Mouse (Mus musculus): ENCODE data around the gene Dpf3.

Dpf3 gene

DNA sequence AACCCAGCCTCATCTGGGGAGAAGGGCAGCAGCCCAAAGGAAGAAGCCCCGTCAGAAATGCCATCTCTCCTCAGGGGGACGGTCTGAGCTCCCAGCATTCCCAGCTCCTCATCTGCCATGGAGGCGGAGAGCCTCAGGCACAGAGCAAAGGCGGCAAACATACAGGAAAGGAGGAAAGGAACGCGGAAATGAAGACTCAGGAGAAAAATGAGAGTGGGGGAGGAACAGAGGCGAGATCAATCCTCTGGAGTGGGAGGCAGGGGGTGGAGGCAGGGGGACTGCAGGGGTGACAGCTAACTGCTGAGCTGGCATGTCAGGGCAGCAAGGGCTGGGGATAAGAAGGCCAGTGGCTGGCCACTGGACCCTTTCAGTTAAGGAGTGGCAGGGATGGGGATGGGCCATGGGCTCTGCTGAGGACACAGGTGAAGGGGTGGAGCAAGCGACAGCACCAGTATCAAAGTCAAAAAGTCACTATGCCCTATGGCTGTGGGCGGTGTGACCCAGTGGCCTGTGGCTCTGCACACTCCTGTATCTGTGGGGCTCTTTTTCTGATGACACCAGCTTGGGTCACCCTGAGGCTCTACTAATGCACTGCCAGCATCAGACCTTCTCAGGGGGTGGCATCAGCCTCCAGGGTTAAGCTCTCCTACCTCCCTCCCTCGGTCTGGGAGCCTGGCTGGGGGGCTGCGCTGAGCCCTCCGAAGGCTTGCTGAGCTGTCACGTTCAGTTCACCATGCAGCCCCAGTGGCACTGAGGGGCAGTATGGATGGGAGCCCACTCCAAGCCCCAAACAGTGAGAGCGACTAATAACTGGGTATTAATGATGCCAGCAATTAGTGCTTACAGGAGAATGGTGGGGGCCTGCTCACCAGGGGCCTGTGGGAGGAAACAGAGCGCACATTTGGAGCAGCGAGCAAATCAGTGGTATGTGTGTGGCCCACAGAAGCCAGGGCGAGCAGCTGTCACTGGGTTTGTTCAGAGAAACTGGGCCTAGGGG lies 200.7 kb downstream of the Dpf3 start:
- no peak for DNase-seq (ENCODE audit: low read depth, low spot score)

DNA sequence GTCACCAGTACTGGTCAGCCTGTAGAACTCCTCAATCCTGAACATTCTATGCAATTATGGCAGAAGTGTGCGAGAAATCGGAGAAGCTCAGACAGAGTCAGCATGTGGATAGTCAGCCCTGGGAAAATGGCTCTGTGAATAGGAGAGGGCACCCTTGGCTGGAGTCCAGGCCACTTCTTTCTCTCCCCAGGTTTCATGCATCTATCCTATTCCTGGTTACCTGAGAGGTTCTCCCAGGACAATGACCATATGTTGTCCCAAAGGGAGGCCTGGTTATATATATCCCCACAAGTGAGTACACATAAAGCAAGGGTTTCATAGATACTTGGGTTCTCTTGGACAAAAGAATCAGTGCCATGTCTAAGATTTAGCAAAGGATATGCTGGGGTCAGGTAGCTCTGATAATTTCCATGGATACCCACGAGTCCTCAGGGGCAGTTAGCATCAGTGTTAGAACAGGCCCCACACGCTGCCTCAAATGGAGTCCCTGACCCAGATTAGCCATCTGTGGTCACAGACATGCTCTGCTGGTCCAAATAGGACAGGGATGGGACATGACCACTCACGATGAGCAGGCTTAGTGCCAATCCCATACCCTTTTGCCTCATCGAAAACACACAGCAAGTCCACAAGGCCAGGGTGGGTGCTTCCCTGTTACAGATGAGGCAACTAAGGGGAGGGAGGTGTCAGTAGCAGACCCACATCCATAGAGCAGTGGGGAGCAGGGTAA lies 203.8 kb downstream of the Dpf3 start:
- DNase-seq (ENCODE audit: low read depth, low spot score) = no peak

DNA sequence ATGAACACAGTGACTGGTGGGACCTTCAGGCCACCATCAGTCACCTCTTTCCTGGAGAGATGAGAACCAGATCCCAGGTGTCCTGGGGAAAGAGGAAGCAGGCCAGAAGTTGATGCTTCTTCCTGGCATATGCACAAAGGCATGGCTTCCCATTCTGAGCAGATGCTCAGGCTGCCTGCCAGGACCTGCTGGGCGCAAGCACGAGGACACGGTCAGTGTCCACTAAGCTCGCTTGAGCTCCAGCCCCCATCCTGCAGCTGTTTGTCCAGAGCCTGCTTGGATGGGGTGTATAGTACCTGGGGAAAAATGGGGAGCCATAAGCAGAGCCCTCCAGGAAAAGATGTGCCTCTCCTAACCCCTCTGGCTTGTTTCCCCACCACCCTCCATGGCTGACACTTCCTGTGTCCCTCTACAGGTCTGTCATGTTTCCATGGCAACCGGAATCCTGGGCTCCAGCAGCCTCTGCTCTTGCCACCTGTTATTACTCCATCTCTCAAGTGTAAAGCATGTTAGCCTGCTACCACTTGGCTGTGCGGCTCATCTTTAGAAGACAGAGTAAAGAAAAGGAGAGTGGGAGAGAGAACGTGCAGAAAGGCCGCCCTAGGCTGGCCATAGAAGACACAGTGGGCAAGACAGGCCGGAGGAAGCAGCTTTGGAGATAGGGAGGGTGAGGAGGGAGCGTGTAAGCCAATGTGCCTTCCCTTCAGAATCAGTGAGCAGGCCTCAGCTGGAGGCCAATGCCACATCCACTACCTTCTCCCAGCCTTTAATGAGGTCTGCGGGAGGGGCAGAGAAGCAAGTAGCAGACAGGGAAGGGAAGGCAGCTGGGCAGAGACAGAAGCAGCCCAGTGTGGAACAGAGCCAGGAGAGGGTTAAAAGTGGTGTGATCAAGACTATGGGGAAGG lies 209.7 kb downstream of the Dpf3 start:
- no peak for DNase-seq (ENCODE audit: low read depth, low spot score)

DNA sequence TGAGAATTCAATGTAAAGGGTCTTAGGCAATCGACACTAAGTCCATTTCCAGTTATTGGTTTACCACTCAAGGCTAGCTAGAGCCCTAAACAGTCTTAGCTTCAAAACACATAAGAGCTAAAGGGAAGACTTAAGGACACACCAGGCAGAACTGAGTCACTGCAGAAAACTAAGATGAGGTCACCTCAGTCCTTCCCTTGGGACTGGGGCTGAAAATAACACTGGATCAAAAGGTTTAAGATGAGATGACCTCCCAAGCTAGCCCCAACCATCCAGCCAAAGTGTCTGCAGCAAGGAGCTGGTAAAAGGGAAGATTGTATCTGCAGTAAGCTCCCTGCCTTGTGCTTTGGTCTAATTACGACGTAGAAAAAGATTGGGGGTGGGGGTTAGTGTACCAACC lies 216.3 kb downstream of the Dpf3 start:
- DNase-seq (ENCODE audit: low read depth, low spot score) = no peak

DNA sequence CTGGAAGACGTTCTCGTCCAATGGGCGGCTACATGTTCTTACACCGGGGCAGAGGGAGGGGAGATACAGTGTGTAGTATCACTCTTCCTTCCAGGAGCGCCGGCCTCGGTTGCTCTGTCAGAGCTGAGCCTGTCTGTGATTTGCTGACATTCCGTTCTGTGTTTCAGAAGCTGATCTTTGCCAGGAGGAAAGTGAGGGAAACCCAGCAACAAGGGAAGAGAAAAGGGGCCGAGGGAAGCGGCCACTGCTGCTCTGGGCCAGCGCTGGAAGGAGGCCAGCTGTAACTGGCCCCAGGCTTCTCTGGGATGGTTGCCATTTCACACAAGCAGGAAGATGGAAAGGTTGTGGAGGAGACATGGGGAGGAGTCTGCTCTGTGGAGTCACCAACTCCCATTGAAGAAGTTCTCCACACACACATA lies 219.0 kb downstream of the Dpf3 start:
- no peak for DNase-seq (ENCODE audit: low read depth, low spot score)

DNA sequence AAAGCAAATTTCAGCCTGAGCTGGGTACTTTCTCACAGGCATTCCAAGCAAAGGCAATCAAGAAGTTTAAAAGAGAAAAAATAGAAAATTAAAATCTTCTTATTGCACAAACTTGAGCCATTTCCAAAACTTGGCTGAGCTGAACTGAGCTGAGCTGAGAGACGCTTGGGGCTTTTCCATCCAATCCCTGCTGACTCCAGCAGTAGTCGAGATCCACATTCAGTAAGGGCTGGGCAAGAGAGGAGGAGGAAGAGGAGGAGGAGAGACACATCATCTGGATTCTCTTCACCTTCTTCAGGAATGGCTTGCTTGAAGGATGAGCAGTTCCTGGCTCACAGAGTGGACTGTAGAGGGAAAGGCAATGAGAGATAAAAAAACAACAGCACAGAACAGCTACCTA lies 227.0 kb downstream of the Dpf3 start:
- no peak for DNase-seq (ENCODE audit: low read depth, low spot score)

DNA sequence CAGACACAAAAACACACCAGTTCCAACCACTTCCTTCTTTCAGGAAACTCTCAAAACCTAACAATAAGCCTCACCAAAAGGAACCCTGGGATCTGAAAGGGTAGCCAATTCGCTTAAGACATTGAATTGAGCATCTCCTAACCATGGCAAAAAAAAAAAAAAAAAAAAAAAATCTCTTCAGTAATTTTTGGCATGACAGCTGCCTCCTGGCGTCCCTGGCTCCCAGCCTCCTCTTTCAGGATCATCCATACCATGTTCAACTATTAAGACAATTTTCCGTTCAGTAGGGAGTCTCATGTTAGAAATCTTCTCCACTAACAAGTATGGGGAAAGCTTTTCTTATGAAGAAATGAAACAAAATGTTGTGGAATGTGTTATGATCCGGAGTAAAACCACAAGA lies 233.1 kb downstream of the Dpf3 start:
- no peak for DNase-seq (ENCODE audit: low read depth, low spot score)

DNA sequence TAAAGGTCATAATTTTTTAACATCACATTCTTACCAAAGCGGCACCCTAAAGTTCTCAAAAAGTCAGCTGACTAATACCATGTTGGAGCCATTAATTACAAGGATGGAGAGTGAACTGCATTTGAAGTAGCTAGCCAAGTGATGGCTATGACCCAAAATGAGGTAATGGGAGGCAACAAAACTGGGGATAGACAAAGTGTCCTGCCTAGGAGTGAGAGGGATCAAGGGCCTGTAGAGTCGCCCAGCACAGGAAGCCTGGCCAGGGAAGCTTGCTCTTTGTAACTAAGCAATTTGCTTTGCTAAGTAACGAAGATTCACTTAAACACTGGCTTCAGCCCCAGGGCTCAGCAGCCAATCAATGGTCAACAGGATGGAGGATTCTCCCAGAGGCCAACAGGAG lies 238.4 kb downstream of the Dpf3 start:
- DNase-seq (ENCODE audit: low read depth, low spot score) = no peak

DNA sequence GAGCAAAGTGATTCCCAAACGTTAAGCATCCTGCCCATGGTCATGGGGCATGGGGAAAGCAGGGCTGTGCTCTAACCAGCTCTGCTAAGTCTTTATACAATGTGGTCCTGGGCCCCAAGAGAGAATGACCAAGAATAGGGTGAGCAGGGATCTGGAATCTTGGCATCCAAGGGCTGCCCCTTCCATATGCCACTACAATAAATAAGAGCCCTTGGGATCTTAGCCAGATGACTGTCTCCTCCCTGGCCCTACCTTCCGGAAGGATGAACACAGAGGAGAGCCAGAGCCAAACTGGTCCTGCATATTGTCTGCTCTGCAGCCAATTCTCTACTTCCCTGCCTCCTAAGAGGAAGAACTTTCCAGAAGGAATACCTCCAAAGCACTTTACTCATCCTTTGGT lies 238.9 kb downstream of the Dpf3 start:
- DNase-seq (ENCODE audit: low read depth, low spot score) = no peak

DNA sequence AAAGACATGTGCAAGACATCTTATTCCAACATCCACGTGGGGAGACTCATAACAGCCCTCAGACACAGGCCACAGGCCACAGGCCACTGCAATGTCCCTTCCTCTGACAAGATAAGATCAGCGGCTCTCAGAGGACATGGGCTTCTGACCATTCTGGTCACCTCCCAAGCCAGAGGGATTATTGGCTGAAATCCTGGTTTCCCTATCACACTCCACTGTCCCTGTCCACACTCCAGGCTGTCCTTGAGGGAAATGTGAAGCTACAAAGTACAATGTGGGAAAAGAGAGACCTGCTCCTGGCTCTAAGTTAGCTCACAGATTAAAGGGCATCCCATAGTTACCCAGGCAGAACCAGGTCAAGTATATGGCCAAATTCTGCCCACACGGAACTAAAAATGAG lies 239.8 kb downstream of the Dpf3 start:
- DNase-seq (ENCODE audit: low read depth, low spot score) = no peak

DNA sequence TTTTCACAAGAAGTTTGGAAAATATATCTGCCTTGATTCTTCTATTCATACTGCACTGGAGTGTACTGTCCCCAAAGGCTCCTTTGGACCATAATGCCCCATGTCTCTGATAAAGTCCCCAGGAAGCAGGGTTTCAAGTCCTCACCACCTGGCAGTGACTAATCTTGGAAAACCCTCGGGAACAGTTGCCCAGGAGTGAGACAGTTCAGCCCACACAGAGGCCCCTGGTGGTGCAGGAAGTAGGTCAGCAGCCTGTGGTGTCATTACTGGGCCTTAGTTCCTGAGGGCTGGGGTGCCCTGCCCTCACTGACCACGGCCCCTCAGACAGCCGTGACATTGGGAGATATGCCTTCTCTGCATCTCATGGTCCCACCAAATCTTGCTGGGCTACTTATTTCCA lies 246.5 kb downstream of the Dpf3 start:
- no peak for DNase-seq (ENCODE audit: low read depth, low spot score)

DNA sequence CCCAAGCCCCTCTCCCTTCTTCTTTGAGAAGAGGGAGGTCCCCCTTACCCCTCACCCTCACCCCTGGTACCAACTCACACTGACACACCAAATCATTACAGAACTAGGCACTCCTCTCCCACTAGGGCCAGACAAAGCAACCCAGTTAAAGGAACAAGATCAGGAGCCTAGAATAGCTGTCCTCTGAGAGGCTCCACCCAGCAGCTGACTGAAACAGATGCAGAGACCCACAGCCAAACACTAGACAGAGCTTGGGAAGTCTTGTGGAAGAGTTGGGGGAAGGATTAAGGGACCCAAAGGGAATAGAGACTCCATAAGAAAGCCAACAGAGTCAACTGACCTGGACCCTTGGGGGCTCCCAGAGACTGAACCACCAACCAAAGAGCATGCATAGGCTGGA lies 246.9 kb downstream of the Dpf3 start:
- DNase-seq (ENCODE audit: low read depth, low spot score) = no peak

DNA sequence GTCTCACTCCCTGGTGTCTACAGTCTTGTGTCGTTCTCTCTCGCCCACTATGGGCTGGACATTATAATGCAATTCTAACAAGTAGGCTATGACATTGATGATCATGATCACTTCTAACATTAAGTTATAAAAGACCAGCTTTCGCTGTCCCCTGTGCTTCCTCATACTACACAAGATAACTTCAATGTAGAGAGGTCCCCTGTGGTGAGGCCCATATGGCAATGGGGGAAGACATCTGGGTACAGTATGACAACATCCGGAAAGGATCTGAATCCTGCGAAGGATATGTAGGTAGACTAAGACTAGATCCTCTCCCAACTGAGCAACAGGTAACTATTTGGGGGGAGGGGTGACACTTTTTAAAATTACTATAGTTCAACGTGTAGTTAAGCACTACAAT lies 251.7 kb downstream of the Dpf3 start:
- no peak for DNase-seq (ENCODE audit: low read depth, low spot score)

DNA sequence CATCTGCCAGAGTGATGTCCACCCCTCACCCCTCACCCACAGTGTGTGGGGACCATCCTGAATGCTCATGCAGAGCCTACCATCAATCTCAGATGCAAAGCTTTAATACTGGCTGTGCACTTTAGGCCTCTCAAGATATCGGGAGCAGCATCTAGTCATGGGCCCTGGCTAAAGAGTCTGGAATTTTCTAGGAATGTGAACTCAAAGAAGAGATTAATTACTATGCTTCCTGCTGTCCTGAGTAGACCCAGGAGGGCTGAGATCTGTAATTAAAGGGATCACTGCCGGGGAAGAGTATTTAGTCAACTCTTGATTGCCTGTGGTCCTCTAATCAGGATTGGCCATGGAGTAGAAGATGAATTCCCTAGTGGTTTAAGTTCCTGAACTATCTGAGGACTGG lies 252.5 kb downstream of the Dpf3 start:
- DNase-seq (ENCODE audit: low read depth, low spot score) = no peak

DNA sequence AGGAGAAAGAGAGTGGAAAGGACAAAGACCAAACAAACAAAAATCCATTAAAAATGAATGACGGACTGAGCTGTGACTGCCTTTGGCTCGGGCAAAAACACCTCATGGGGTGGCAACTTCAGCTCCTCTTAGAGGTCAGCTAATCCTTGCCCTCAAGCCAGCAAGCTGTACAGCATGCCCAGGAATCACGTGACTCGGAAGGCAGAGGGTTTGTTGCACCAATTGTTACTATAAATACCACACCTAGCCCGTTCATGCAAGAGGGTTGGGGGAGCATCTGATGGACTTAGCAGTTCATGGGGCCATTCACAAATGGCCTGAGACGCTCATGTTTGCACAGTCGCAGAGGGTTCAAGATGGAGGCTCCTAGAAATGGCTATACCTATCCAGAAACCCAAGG lies 253.9 kb downstream of the Dpf3 start:
- DNase-seq (ENCODE audit: low read depth, low spot score) = no peak

DNA sequence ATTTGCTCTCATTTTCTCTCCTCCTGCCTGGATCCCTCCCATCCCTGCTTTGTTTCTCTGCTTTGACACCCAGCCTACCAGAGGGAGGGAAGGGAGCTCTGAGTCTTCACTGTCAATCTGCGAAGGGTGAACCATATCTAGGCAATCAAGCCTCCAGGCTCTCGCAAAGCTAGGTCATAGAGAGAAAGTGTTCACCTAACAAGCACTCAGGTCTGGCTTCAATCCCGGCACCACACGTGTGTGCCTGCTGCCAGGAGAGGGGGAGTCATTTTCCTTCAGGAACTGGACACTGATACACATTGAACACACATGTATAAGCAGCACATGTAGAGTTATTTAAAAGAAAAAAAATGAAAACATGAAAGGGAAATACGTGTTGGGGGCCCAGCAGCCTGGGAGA lies 254.6 kb downstream of the Dpf3 start:
- DNase-seq (ENCODE audit: low read depth, low spot score) = no peak

DNA sequence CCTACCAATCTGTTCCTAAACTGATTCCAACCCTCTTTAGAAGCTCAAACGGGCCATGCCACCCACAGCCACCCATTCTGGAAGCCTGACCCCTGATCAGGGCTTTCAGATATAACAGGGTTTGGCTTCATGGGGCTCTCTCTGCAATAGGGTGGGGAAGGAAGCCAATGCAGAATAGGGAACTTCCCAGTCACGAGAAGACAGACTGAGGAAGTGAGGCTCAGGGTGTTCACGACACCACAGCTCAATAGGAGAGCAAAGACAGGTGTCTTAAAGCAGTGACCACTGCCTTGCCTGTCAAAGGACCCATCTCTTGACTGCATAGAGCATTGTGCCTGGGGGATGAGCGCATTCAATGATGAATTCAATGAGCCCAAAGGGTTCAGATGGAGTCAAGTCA lies 256.3 kb downstream of the Dpf3 start:
- DNase-seq (ENCODE audit: low read depth, low spot score) = no peak

DNA sequence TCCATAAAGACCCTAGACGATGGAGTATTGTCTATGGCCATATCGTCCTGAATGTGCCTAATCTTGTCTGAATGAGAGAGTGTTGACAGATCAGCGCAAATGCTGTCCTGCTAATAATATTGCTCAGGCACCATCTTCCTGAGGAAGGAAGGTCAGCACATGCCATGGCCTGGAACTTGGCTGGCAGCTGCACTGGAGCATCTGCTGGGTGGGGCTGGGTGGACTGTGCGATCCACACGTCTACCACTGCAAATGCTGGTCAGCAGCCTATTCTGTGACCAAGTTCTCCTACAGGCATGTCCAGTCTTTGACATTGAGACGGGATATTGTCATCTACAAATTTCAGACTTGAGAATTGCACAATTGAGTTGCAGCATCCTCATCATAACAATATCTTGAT lies 257.8 kb downstream of the Dpf3 start:
- DNase-seq (ENCODE audit: low read depth, low spot score) = no peak

DNA sequence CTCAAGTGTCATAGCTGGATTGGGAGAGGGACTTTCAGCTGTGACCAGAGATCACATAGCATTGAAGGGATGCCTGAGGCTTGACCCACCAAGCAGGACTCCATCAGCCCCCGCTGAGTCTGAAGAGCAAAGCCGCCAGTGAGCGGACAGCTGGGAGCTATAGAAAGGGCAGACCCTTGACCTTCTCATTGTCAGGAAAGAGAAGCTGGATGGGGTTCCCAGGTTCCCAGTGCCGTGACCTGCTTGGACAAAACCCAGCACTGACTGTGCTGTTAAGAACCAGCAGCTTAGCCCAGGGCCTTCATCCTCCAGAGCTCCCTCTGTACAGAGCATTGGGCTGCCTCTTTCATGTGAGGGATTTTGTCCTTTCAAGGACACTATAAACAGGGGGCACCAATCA lies 260.5 kb downstream of the Dpf3 start:
- no peak for DNase-seq (ENCODE audit: low read depth, low spot score)

DNA sequence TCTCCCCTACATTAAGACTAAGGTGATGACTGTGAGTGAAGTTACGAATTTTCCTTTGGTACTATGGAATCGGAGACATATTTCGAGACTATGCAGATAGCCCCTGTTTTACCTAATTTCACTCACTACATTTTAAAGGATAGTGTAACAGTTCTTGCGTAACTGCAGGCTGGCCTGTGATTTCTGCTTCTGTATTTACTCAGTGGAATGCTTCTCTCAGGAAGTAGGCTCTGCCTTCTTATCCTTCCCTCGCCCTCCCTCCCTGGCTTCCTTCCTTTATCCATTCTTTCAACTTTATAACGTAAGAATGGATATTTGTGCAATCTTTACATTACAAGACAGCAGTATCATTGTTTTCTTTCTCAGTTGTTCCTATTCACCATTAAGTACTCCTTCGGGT lies 266.6 kb downstream of the Dpf3 start:
- no peak for DNase-seq (ENCODE audit: low read depth, low spot score)

DNA sequence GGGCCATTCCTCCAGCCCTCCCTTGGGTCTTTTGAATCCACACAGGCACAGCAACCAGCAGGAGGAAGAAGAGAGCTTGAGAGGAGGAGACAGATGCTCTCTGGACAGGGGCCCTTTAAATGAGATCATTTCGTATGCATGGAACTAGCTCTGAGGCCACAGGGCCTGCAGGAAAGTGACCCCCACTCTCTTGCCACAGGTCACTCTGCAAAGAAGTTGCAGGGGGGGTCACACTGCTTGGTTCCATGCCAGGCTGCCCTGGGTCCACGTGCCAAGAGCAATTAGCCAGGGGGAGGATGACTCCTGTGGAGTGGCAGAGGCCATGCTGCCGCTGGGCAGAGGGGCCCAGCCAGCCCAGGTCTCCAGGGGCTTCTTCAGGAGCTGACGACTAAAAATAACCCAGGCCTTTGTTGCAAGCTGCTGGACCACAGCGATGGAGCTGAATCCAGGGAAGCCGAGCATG lies 273.6 kb downstream of the Dpf3 start:
- no peak for DNase-seq (ENCODE audit: low read depth, low spot score)

DNA sequence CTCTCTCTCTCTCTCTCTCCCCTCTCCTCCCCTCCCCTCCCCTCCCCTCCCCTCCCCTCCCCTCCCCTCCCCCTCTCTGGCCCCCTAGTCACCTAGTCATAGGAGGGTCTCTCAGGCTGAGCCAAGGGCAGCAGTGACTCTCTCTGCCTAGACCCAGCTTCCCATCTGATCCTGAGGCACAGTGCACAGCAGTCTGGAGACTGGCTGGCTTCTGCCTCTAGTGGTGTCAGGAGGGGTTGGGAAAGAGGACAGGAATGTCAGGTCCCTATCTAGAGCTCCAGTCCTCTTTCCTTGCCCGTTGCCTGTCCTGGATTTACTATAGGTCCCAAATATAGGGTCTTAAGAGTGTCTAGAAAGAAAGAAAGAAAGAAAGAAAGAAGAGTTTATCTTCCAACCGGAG lies 275.5 kb downstream of the Dpf3 start:
- peak; percentile 53 for DNase-seq (ENCODE audit: low read depth, low spot score)

All from ZHBTc4 (cell line).